Mouse (Mus musculus): ENCODE measurements around the gene Rnf149. TPM values are rescaled to one million over a fixed set of nuclear protein-coding genes. Genes with fewer than 3 reads are reported as not detected.

The Rnf149 gene
- polyA plus RNA-seq, 1 experiment from 2014 or later: 25.7 TPM

DNA sequence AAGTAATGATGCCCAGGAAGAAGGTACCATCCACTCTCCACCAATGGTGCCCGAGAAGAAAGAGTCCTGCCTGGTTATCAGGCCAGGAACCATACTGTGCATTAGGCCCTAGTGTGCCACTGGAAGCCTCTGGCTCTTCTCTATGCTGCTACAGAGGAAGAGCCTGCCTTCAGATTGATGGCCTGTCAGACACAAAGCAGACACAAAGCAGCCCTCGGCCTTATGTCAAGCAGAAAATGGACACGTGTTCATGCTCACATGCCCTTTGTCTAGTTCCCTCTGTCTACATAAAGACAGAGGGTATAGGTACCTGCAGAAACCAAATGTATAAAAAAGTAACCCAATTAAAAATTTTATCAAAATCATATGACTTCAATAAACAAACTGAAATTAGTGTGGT, 12.6 kb downstream of the Rnf149 start:
- Histone ChIP-seq H3K36me3 (ENCODE audit: control insufficient read depth, insufficient read depth, low read length) (peaks cover 28% of the 10 kb centered on the region), H3K4me1 (ENCODE audit: control insufficient read depth, insufficient read depth, low read length) (no peaks in the 10 kb centered on the region), H3K4me2 (ENCODE audit: low read length) (no peak overlapping the region), H3K4me3 (replicated peaks; ENCODE audit: low read depth, low read length) (no peak overlapping the region), H3K9me3 (ENCODE audit: control insufficient read depth, low read length) (no peaks in the 10 kb centered on the region), H3K27ac (replicated peaks; ENCODE audit: low read depth, low read length) (no peak overlapping the region), H3K27me3 (ENCODE audit: control insufficient read depth, insufficient read depth, low read length) (no peaks in the 10 kb centered on the region), H3K9ac (replicated peaks; ENCODE audit: low read length) (no peak overlapping the region)
- DNase-seq (no peak), ATAC-seq (ENCODE audit: low FRiP score, low TSS enrichment) (no peak)
- WGBS: 67% methylated on average over 3 of the region's 3 CpGs

DNA sequence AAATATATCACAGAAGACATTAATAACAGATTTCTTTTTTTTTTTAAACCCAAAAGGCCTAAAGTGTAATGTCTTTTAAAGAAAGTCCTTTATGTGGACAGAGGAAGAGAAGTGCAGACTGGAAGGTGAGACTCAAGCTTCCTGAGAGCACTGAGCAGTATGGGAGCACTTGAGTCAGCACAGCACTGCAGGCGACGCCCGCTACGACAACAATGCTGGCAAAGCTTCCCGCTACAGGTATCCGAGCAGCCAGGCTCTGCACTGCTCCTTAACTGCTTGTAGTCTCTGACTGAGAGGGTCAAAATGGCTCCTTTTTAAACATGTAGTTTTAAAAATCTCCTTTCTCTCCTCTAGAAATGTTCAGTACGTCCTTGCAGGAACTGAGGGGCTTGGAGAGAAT, 14.0 kb downstream of the Rnf149 start:
- no peak for ATAC-seq (ENCODE audit: low FRiP score, low TSS enrichment)
- no peaks in the 10 kb centered on the region for H3K4me1 ChIP-seq (ENCODE audit: control insufficient read depth, insufficient read depth, low read length)

DNA sequence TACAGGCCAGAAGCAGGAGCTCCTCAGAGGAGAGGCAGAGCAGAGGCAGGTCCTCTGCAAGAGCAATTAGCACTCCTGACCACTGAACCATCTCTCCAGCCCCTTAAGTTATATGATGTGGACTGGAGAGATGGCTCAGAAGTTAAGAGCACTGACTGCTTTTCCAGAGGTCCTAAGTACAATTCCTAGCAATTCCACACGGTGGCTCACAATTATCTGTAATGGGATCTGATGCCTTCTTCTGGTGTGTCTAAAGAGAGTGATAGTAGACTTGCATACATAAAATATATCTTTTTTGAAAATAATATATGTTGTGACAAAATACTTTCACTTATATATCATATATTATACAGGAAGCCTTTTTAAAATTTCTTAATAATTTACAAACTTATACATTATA, 15.3 kb downstream of the Rnf149 start:
- H3K36me3 ChIP-seq (ENCODE audit: control insufficient read depth, insufficient read depth, low read length): peaks cover 40% of the 10 kb centered on the region
- no peak overlapping the region for H3K4me2 ChIP-seq (ENCODE audit: low read length)
- H3K9ac ChIP-seq (replicated peaks; ENCODE audit: low read length): no peak overlapping the region
- WGBS: 66% methylated on average over 1 of the region's 1 CpGs
- H3K27ac ChIP-seq (replicated peaks; ENCODE audit: low read depth, low read length): no peak overlapping the region
- DNase-seq: peak; percentile 49
- no peaks in the 10 kb centered on the region for H3K9me3 ChIP-seq (ENCODE audit: control insufficient read depth, low read length)
- no peak for ATAC-seq (ENCODE audit: low FRiP score, low TSS enrichment)
- no peak overlapping the region for H3K4me3 ChIP-seq (replicated peaks; ENCODE audit: low read depth, low read length)
- H3K27me3 ChIP-seq (ENCODE audit: control insufficient read depth, insufficient read depth, low read length): no peaks in the 10 kb centered on the region
- no peaks in the 10 kb centered on the region for H3K4me1 ChIP-seq (ENCODE audit: control insufficient read depth, insufficient read depth, low read length)

More for the DNA sequence above, 14.0 kb downstream of the Rnf149 start:
- no peak overlapping the region for H3K9ac ChIP-seq (replicated peaks; ENCODE audit: low read length)
- H3K27ac ChIP-seq (replicated peaks; ENCODE audit: low read depth, low read length): no peak overlapping the region
- no peaks in the 10 kb centered on the region for H3K27me3 ChIP-seq (ENCODE audit: control insufficient read depth, insufficient read depth, low read length)
- 89% methylated on average over 7 of the region's 7 CpGs for WGBS
- H3K4me2 ChIP-seq (ENCODE audit: low read length): no peak overlapping the region
- DNase-seq: no peak
- peaks cover 38% of the 10 kb centered on the region for H3K36me3 ChIP-seq (ENCODE audit: control insufficient read depth, insufficient read depth, low read length)
- no peak overlapping the region for H3K4me3 ChIP-seq (replicated peaks; ENCODE audit: low read depth, low read length)
- H3K9me3 ChIP-seq (ENCODE audit: control insufficient read depth, low read length): no peaks in the 10 kb centered on the region

DNA sequence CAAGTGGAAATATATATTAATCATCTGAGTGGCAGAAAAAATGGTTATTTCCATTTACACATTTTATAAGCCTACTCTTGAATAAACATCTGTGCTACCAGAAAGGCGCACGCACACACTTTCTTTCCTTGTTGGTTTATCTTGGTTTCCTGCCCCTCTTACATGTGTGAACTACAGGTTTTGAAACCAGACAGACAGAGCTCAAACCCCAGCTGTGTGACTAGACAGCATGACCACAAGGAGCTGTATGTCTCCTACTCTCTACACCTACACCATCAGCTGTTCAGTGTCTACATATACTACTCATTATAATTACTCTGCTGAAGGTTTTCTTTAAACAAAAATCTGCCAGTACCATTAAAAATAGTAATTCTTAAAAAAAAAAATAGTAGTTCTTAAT, 18.2 kb downstream of the Rnf149 start:
- no peak for ATAC-seq (ENCODE audit: low FRiP score, low TSS enrichment)
- no peak overlapping the region for H3K9ac ChIP-seq (replicated peaks; ENCODE audit: low read length)
- DNase-seq: no peak
- H3K4me3 ChIP-seq (replicated peaks; ENCODE audit: low read depth, low read length): no peak overlapping the region
- H3K36me3 ChIP-seq (ENCODE audit: control insufficient read depth, insufficient read depth, low read length): peaks cover 55% of the 10 kb centered on the region
- H3K4me1 ChIP-seq (ENCODE audit: control insufficient read depth, insufficient read depth, low read length): no peaks in the 10 kb centered on the region
- H3K9me3 ChIP-seq (ENCODE audit: control insufficient read depth, low read length): no peaks in the 10 kb centered on the region
- H3K27ac ChIP-seq (replicated peaks; ENCODE audit: low read depth, low read length): no peak overlapping the region
- no peaks in the 10 kb centered on the region for H3K27me3 ChIP-seq (ENCODE audit: control insufficient read depth, insufficient read depth, low read length)
- WGBS: 98% methylated on average over 2 of the region's 2 CpGs
- H3K4me2 ChIP-seq (ENCODE audit: low read length): no peak overlapping the region

DNA sequence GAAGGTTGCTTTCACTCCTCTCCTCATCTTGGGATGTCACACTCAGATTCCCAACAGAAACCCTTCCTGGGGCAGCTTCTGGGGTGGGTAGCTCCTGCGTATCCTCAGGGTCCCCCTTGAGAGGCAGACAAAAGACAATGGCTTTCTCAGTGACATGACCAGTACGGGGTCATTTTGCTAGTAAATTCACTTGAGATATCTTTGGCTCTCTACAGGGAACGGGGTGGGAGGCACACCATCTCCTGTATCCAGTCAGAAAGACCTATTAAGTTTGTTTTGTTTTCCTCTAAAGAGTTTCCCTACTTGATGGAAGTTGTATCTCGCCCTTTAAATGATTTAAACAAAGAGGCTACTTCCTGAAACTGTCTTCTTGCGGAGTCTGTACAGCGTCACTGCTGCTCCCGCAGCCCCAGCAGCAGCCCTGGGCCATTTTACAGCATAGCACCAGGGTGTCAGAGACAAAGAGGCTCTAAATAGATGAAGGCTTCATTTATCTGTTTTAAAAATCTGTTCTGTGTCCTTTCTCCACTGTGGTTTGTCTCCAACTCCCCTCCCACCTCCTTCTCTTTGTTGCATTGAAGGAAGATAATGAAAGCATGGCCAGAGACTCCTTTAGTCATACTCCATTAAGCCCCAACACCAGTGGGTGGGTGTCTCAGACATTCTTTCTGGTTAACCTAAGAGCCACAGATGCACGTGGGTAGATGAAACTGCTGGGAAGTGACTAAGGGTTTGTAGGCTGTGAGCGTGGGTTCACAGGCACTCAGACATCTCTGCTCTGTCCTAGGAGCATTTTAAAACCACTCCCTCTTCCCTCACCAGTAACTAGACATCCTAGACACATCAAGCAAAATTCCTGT, 21.4 kb downstream of the Rnf149 start:
- ATAC-seq (ENCODE audit: low FRiP score, low TSS enrichment) (no peak), DNase-seq (no peak)
- 62% methylated on average over 9 of the region's 9 CpGs for WGBS
- no peak overlapping the region for H3K4me2 ChIP-seq (ENCODE audit: low read length)
- H3K4me1 ChIP-seq (ENCODE audit: control insufficient read depth, insufficient read depth, low read length): no peaks in the 10 kb centered on the region
- no peak overlapping the region for H3K27ac ChIP-seq (replicated peaks; ENCODE audit: low read depth, low read length)
- H3K36me3 ChIP-seq (ENCODE audit: control insufficient read depth, insufficient read depth, low read length): peaks cover 52% of the 10 kb centered on the region
- H3K9me3 ChIP-seq (ENCODE audit: control insufficient read depth, low read length): no peaks in the 10 kb centered on the region
- H3K4me3 ChIP-seq (replicated peaks; ENCODE audit: low read depth, low read length): no peak overlapping the region
- H3K9ac ChIP-seq (replicated peaks; ENCODE audit: low read length): no peak overlapping the region
- H3K27me3 ChIP-seq (ENCODE audit: control insufficient read depth, insufficient read depth, low read length): no peaks in the 10 kb centered on the region

DNA sequence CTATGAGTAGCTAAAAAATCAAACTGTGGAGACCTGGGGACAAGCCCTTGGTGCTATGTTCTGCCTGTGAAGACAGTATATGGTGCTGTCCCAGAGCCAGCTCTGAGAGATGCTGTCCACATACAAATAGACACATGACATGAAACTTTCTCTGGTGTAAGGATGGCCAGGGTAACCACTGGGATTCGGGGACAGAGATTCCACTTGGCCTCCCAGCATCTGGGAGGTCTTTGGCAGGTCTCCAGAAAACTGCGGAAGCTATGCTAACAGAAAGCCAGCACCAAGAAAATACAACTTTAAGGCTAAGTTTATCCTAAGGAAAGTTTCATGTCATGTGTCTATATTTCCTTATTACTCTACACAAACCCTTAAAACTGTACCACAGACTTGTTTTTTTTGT, 27.4 kb downstream of the Rnf149 start:
- no peak for ATAC-seq (ENCODE audit: low FRiP score, low TSS enrichment)
- Histone ChIP-seq H3K4me2 (ENCODE audit: low read length) (no peak overlapping the region), H3K9me3 (ENCODE audit: control insufficient read depth, low read length) (no peaks in the 10 kb centered on the region), H3K27me3 (ENCODE audit: control insufficient read depth, insufficient read depth, low read length) (no peaks in the 10 kb centered on the region), H3K36me3 (ENCODE audit: control insufficient read depth, insufficient read depth, low read length) (peaks cover 54% of the 10 kb centered on the region), H3K9ac (replicated peaks; ENCODE audit: low read length) (no peak overlapping the region), H3K4me3 (replicated peaks; ENCODE audit: low read depth, low read length) (no peak overlapping the region), H3K4me1 (ENCODE audit: control insufficient read depth, insufficient read depth, low read length) (no peaks in the 10 kb centered on the region), H3K27ac (replicated peaks; ENCODE audit: low read depth, low read length) (no peak overlapping the region)
- WGBS: 88% methylated on average over 2 of the region's 2 CpGs
- no peak for DNase-seq

DNA sequence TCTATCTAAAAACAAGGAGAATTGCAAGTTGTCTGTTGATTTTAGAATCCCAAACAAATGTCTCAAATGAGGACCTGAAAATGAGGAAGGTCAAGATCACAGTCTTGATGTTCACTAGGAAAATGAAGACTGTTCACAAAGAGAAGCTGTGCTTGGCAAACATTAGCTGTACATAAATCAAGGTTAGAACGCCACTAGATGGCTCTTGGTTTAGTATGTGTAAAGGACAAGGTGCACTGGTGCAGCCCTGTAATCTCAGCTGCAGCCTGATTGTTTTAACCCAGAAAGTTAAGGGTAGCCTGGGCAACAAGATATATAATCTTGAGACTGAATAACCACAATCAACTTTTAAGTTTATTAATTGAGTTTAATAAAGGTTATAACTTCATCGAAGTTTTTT, 30.0 kb downstream of the Rnf149 start:
- peaks cover 61% of the 10 kb centered on the region for H3K36me3 ChIP-seq (ENCODE audit: control insufficient read depth, insufficient read depth, low read length)
- no peaks in the 10 kb centered on the region for H3K27me3 ChIP-seq (ENCODE audit: control insufficient read depth, insufficient read depth, low read length)
- no peaks in the 10 kb centered on the region for H3K9me3 ChIP-seq (ENCODE audit: control insufficient read depth, low read length)
- H3K27ac ChIP-seq (replicated peaks; ENCODE audit: low read depth, low read length): no peak overlapping the region
- no peaks in the 10 kb centered on the region for H3K4me1 ChIP-seq (ENCODE audit: control insufficient read depth, insufficient read depth, low read length)
- no peak overlapping the region for H3K4me2 ChIP-seq (ENCODE audit: low read length)
- WGBS: 77% methylated on average over 2 of the region's 2 CpGs
- ATAC-seq (ENCODE audit: low FRiP score, low TSS enrichment) (no peak), DNase-seq (peak; percentile 43)
- no peak overlapping the region for H3K4me3 ChIP-seq (replicated peaks; ENCODE audit: low read depth, low read length)
- H3K9ac ChIP-seq (replicated peaks; ENCODE audit: low read length): no peak overlapping the region

DNA sequence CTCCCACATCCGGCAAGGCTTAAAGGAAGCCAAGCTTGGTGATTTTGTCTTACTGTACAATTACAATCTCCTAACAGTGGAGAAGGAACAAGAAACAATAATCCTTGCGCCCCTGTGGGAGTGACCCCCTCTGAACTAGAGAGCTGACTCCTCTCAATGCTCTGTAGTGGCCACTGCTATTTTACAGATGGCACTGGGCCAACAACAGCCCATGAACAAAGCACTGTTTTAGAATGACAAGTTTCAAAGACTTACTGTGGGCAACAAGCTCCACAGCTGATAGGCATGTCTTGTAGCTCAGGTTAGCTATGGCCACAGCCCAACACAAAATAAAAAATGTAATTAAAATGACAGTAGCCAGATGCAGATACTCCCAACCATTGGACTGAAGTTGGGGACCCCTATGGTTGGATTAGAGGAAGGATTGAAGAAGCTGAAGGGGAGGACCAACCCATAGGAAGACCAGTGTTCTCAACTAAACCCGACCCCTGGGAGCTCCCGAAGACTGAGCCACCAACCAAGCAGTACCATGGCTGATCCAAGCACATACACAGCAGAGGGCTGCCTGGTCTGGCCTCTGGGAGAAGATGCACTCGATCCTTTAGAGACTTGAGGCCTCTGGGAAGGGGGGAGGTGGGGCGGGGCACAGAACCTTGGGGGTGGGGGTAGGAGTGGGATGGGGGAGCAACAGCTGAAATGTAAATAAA, 30.9 kb downstream of the Rnf149 start:
- DNase-seq (no peak), ATAC-seq (ENCODE audit: low FRiP score, low TSS enrichment) (no peak)
- Histone ChIP-seq H3K36me3 (ENCODE audit: control insufficient read depth, insufficient read depth, low read length) (peaks cover 60% of the 10 kb centered on the region), H3K9ac (replicated peaks; ENCODE audit: low read length) (no peak overlapping the region), H3K27ac (replicated peaks; ENCODE audit: low read depth, low read length) (no peak overlapping the region), H3K9me3 (ENCODE audit: control insufficient read depth, low read length) (no peaks in the 10 kb centered on the region), H3K4me1 (ENCODE audit: control insufficient read depth, insufficient read depth, low read length) (no peaks in the 10 kb centered on the region), H3K27me3 (ENCODE audit: control insufficient read depth, insufficient read depth, low read length) (no peaks in the 10 kb centered on the region), H3K4me2 (ENCODE audit: low read length) (no peak overlapping the region), H3K4me3 (replicated peaks; ENCODE audit: low read depth, low read length) (no peak overlapping the region)
- WGBS: 91% methylated on average over 6 of the region's 6 CpGs

DNA sequence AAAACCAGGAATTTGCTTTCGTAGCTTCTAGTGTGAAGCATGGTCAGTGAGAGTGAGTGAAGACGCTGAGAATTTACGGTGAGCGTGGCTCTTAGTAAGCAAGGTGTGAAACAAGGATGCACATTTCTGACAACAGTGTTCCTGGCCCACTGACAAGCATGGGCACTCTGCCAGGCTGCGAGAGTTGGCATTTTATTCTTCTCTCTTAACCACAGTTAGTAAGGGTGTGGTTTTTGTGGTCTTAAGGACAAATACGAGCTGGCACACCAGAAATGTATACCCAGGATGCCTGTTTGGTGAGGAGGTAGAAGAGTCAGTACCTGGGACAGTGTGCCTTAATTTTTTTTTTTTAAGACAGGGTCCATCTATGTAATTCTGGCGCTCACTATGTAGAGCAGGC, 31.6 kb downstream of the Rnf149 start:
- H3K36me3 ChIP-seq (ENCODE audit: control insufficient read depth, insufficient read depth, low read length): peaks cover 64% of the 10 kb centered on the region
- 93% methylated on average over 7 of the region's 7 CpGs for WGBS
- H3K9ac ChIP-seq (replicated peaks; ENCODE audit: low read length): no peak overlapping the region
- no peaks in the 10 kb centered on the region for H3K4me1 ChIP-seq (ENCODE audit: control insufficient read depth, insufficient read depth, low read length)
- H3K4me2 ChIP-seq (ENCODE audit: low read length): no peak overlapping the region
- H3K4me3 ChIP-seq (replicated peaks; ENCODE audit: low read depth, low read length): no peak overlapping the region
- no peaks in the 10 kb centered on the region for H3K27me3 ChIP-seq (ENCODE audit: control insufficient read depth, insufficient read depth, low read length)
- no peak for DNase-seq
- ATAC-seq (ENCODE audit: low FRiP score, low TSS enrichment): no peak
- H3K9me3 ChIP-seq (ENCODE audit: control insufficient read depth, low read length): no peaks in the 10 kb centered on the region
- H3K27ac ChIP-seq (replicated peaks; ENCODE audit: low read depth, low read length): no peak overlapping the region
